Mouse (Mus musculus) Muller cell, postnatal 12 days (primary cell): ENCODE results near the gene Mdm2.

Experiments
- DNase-seq: peaks from one replicate; pipeline ENCODE4 v3.0.0-alpha.2; 2015; ENCODE audit errors: inconsistent ontology term

Gene Mdm2

DNA sequence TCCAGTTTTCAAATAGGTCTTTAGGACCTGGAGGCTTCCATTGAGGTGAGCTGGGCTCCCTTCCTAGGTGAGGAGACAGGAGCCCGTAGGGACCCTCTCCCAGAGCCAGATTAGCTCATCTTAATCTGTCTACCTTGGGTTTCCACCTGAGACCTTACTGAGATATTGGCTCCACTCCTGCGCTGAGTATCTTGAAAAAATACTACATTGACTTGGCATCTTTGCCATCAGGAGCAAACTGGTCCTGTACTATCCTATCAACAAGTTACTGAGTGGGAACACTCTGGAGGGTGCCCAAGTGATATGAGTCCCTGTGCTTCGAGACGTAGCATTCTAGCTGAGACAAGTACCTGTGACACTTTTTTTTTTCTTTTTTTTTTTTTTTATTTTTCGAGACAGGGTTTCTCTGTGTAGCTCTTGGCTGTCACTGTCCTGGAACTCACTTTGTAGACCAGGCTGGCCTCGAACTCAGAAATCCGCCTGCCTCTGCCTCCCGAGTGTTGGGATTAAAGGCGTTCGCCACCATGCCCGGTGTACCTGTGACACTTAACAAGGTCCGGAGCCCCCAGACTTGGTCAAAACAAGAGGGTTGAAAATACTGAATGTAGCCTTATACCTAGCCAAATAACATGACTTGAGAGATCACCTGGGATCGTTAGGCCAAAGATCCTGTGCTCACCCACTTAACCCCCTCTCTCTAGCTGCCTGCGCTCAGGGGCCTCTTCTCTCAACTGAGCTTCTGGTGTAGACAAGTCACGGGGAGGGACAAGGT, 67.9 kb downstream of the Mdm2 start:
- no peak for DNase-seq

DNA sequence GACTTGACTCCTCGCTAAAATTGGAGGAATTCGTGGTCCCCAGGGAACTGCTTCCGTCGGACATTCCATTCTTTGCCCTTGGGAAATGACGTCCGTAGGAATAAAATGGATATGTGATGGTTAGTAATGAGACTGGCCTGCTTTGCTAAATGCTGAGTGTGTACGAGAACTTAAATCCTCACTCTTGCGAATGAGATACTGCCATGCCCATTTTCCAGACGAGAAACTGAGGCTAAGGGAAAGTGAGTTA, 68.4 kb downstream of the Mdm2 start:
- DNase-seq, result no peak

DNA sequence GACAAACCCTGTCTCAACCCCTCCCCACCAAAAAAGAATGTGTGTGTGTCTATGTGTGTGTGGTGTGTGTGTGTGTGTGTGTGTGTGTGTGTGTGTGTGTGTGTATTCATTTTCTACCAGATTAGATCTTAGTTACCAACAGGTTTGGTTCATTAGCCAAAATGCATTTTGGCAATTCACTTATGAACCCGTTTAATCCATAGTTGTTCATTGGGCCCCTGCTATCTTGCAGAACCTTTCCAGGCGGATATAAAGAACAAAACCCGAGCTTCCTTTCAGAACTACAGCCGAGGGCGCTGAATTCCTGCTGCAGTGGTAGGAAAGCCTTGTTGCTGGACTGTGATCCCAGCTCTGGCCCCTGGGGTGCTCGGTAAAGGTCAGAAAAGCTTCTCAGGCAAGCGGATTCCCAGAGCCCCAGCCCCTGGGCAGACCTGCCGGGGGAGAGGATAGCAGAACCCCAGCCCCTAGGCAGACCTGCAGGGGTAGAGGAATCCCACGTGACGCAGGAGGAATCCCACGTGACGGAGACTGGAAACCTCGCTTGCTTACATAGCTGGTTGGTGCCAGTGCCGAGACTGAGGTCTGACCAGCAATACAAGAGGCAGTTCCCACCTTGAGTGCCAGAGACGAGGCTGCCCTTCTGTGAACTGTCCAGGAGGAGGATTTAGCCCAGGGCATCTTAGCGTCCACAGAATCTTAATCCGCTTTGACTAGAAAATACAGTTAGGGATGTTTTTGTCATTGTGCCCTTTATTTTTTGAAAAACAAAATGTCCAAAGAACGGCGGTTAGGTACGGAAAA, 69.0 kb downstream of the Mdm2 start:
- no peak for DNase-seq

DNA sequence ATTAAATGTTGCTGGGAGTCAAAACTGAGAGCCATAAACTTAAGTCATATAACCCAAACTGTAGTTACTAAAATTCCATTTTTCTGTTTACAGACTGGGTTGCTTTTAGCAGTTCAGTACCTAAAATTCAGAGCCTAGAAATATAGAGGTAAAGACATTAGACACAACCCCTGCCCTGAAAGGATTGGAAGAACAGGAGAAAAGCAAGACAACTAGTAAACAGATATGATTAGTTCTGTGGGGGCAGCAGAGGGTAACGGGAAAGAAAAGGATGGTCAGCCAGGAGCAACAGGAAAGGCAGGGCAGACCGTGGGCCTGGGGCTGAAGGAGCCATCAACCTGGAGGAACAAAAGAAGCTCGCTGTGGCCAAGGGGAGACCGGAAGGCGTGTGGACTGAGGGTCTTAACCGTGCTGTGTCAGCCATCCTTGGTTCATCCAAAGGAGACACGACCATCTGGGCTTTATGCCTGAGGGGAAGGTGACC, 69.9 kb downstream of the Mdm2 start:
- DNase-seq, result no peak

DNA sequence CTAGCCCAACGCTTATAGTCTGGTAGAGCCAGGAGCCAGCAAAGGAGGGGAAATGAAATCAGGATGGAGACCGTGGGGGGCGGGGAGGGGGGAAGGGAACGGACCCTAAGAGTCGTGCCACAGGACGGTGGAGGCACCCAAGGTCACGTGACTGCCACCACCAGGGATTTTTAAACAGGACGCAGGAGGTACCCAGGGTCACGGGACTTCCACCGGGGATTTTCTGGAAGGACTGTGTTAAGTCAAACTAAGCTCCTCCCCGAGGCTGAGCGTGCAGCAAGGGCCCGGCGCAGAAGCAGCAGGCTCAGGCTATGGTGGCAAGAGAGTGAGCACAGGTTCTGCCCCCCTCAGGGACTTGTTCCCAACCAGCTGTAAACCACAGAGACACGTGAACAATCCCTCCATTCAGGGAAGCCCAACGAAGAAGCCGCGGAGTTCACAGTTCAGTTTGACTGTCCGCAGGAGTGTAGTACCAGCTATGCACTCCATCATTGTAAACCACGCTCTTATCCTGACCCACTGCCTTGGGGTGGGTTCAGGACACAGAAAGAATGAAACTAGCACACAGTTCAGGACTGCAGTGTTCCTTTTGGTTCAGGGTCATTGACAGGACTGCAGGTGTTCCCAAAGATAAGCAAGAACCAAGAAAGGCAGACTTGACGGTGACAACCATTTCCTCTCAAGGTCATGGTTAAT, 70.5 kb downstream of the Mdm2 start:
- DNase-seq, result no peak

DNA sequence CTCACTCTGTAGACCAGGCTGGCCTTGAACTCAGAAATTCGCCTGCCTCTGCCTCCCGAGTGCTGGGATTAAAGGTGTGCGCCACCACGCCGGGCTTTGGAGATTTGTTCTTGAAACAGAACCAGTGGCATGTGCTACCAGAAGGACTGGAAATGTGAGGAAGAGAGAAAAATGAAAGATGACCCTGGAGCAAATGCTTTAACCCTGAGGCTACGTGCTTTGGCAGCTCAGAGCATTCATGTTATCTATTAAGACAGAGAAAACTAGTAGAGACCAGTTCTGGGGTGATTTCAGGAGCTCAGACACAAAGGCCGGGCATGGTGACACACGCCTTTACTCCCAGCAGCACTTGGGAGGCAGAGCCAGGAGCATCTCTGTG, 71.3 kb downstream of the Mdm2 start:
- DNase-seq, result no peak
